Mouse (Mus musculus) cerebellum, adult 2 months (tissue): ENCODE measurements around the gene Slc1a3. TPM values are rescaled to one million over a fixed set of nuclear protein-coding genes. Genes with fewer than 3 reads are reported as not detected.

Source experiments
- DNase-seq, 2 experiments: peaks; one replicate each; pipeline ENCODE4 v3.0.0; 2021
- H3K27ac ChIP-seq: fragments of 200-500 bp; 2 replicates; pipeline ENCODE4 v1.5.1; 2012; ENCODE audit warnings: low read length, control low read depth, inconsistent platforms; ENCODE audit not compliant: insufficient read depth
- H3K27me3 ChIP-seq: fragments of 200-500 bp; 2 replicates; pipeline ENCODE4 v1.6.1; 2012; ENCODE audit warnings: inconsistent platforms, mild to moderate bottlenecking, low read length, moderate library complexity; ENCODE audit not compliant: control insufficient read depth, insufficient read depth
- H3K4me1 ChIP-seq: fragments of 200-500 bp; 2 replicates; pipeline ENCODE4 v1.6.1; 2011; ENCODE audit warnings: low read length; ENCODE audit not compliant: control insufficient read depth, insufficient read depth
- H3K4me3 ChIP-seq: fragments of 200-500 bp; replicated peaks from 2 replicates; pipeline ENCODE3; 2011; ENCODE audit warnings: mild to moderate bottlenecking, low read depth, low read length, control low read depth; ENCODE audit not compliant: insufficient read depth
- CTCF ChIP-seq: fragments of 200-500 bp; IDR thresholded peaks from 2 replicates; pipeline ENCODE4 v1.5.1; 2011; ENCODE audit warnings: low read depth, mild to moderate bottlenecking, control low read depth, low read length, moderate library complexity, borderline replicate concordance; ENCODE audit not compliant: insufficient read depth
- POLR2A ChIP-seq: fragments of 200-500 bp; IDR thresholded peaks from 2 replicates; pipeline ENCODE4 v1.6.1; 2011; ENCODE audit warnings: low read length, control low read depth, borderline replicate concordance; ENCODE audit not compliant: insufficient read depth
- WGBS: fragments of 180-500 bp; shearing (Covaris S2); methylation state at CpG from one replicate; pipeline ENCODE4 v1.1.7; 2018; 5-methylcytosine and 5-hydroxymethylcytosine counted together
- polyA plus RNA-seq: library from polyadenylated mRNA; depleted of rRNA; stranded (reverse); fragments of >200 nt; gene quantifications from 2 replicates; pipeline ENCODE4 v1.2.3, GENCODE M21; 2012; rRNA removed

Gene Slc1a3
- polyA plus RNA-seq, result 373 and 443 TPM in 2 replicates

GRCm38 (mm10) chr15:8710146-8711006 lies at the start of gene Slc1a3:
Gene Slc1a3, minus strand, starts transcription at chr15:8710764.
- Histone ChIP-seq H3K4me3 (peak within 1 kb of the TSS; percentile 76), H3K4me1 (no peaks in the 10 kb centered on the region), H3K27ac (no peak within 1 kb of the TSS; the same call in 1 of the 2 replicates), H3K27me3 (no peaks in the 10 kb centered on the region)
- DNase-seq, result peak; percentile 49 to 64
- WGBS, result 2% methylated on average over 34 of the region's 34 CpGs
- TF ChIP-seq POLR2A (no peak), CTCF (no peak)

- DNase-seq, result no peak
- Histone ChIP-seq H3K4me1 (no peaks in the 10 kb centered on the region), H3K4me3 (no peak overlapping the region), H3K27me3 (no peaks in the 10 kb centered on the region), H3K27ac (no peak overlapping the region)
- 84% methylated on average over 3 of the region's 3 CpGs for WGBS
- TF ChIP-seq CTCF (no peak), POLR2A (no peak)
Observed at GRCm38 (mm10) chr15:8759026-8759425, 48.5 kb upstream of the Slc1a3 start.

- no peak for TF ChIP-seq POLR2A
- no peak for TF ChIP-seq CTCF
- no peak overlapping the region for H3K4me3 ChIP-seq
- H3K4me1 ChIP-seq, result no peaks in the 10 kb centered on the region
- DNase-seq, result no peak
- no peaks in the 10 kb centered on the region for H3K27me3 ChIP-seq
- 57% methylated on average over 6 of the region's 6 CpGs for WGBS
- no peak overlapping the region for H3K27ac ChIP-seq
Observed at GRCm38 (mm10) chr15:8756441-8756840, 45.9 kb upstream of the Slc1a3 start.

GRCm38 (mm10) chr15:8749762-8750161 lies 39.2 kb upstream of the Slc1a3 start:
- H3K27ac ChIP-seq, result no peak overlapping the region
- WGBS, result 95% methylated on average over 4 of the region's 4 CpGs
- no peak overlapping the region for H3K4me3 ChIP-seq
- no peaks in the 10 kb centered on the region for H3K27me3 ChIP-seq
- TF ChIP-seq POLR2A, result no peak
- no peak for TF ChIP-seq CTCF
- DNase-seq, result no peak
- H3K4me1 ChIP-seq, result no peaks in the 10 kb centered on the region

- WGBS, result 91% methylated on average over 1 of the region's 1 CpGs
- no peak for DNase-seq
- Histone ChIP-seq H3K27ac (no peak overlapping the region), H3K27me3 (no peaks in the 10 kb centered on the region), H3K4me1 (no peaks in the 10 kb centered on the region), H3K4me3 (no peak overlapping the region)
- no peak for TF ChIP-seq CTCF
- TF ChIP-seq POLR2A, result no peak
Observed at GRCm38 (mm10) chr15:8748771-8749170, 38.2 kb upstream of the Slc1a3 start.

GRCm38 (mm10) chr15:8741593-8741992 lies 31.0 kb upstream of the Slc1a3 start:
- no peak for TF ChIP-seq CTCF
- TF ChIP-seq POLR2A, result no peak
- WGBS, result 69% methylated on average over 6 of the region's 6 CpGs
- H3K4me3 ChIP-seq, result no peak overlapping the region
- DNase-seq, result no peak
- H3K27me3 ChIP-seq, result no peaks in the 10 kb centered on the region
- H3K27ac ChIP-seq, result no peak overlapping the region
- H3K4me1 ChIP-seq, result peaks cover 2% of the 10 kb centered on the region

GRCm38 (mm10) chr15:8740724-8741123 lies 30.2 kb upstream of the Slc1a3 start:
- WGBS, result 97% methylated on average over 8 of the region's 8 CpGs

GRCm38 (mm10) chr15:8738156-8738555 lies 27.6 kb upstream of the Slc1a3 start:
- 9% methylated on average over 5 of the region's 5 CpGs for WGBS
- TF ChIP-seq POLR2A (no peak), CTCF (no peak)
- Histone ChIP-seq H3K4me1 (peaks cover 2% of the 10 kb centered on the region), H3K4me3 (no peak overlapping the region), H3K27me3 (no peaks in the 10 kb centered on the region), H3K27ac (no peak overlapping the region)
- DNase-seq, result peak; percentile 26 to 47

More at GRCm38 (mm10) chr15:8740724-8741123, 30.2 kb upstream of the Slc1a3 start:
- Histone ChIP-seq H3K27ac (no peak overlapping the region), H3K27me3 (no peaks in the 10 kb centered on the region), H3K4me3 (no peak overlapping the region), H3K4me1 (peaks cover 2% of the 10 kb centered on the region)
- no peak for DNase-seq
- TF ChIP-seq POLR2A, result no peak
- TF ChIP-seq CTCF, result no peak
